Mouse (Mus musculus) embryonic facial prominence, embryonic 14.5 days (tissue): Measurements from ENCODE around the gene Olfr640. TPM values are rescaled to one million over a fixed set of nuclear protein-coding genes. Genes with fewer than 3 reads are reported as not detected.

Source experiments
- ATAC-seq: fragments of 200-750 bp; cut with Nextera tagmentation; 2 replicates; pipeline ENCODE4 v1.8.0; 2017; ENCODE audit warnings: low read depth, moderate number of reproducible peaks, moderate TSS enrichment
- DNase-seq: peaks from one replicate; pipeline ENCODE4 v3.0.0-alpha.2; 2015; ENCODE audit warnings: low spot score
- H3K27ac ChIP-seq: fragments of 300-500 bp; sonication (generic); replicated peaks from 2 replicates; pipeline ENCODE4 v1.5.1; 2014; ENCODE audit warnings: low read depth, mild to moderate bottlenecking, low read length, moderate library complexity
- H3K27me3 ChIP-seq: fragments of 300-500 bp; sonication (generic); replicated peaks from 2 replicates; pipeline ENCODE4 v1.6.1; 2014; ENCODE audit warnings: low read length; ENCODE audit not compliant: control insufficient read depth, insufficient read depth
- H3K36me3 ChIP-seq: fragments of 300-500 bp; sonication (generic); 2 replicates; pipeline ENCODE4 v1.6.1; 2014; ENCODE audit warnings: low read length, mixed read lengths; ENCODE audit not compliant: control insufficient read depth, insufficient read depth
- H3K4me1 ChIP-seq: fragments of 300-500 bp; sonication (generic); 2 replicates; pipeline ENCODE4 v1.6.1; 2014; ENCODE audit warnings: antibody characterized with exemption, low read length; ENCODE audit not compliant: control insufficient read depth, insufficient read depth
- H3K4me2 ChIP-seq: fragments of 300-500 bp; sonication (generic); 2 replicates; pipeline ENCODE4 v1.6.1; 2014; ENCODE audit warnings: low read depth, mild to moderate bottlenecking, low read length, moderate library complexity, mixed read lengths
- H3K4me3 ChIP-seq: fragments of 300-500 bp; sonication (generic); 2 replicates; pipeline ENCODE4 v1.5.1; 2014; ENCODE audit warnings: low read depth, mild to moderate bottlenecking, low read length
- H3K9ac ChIP-seq: fragments of 300-500 bp; sonication (generic); 2 replicates; pipeline ENCODE4 v1.6.1; 2014; ENCODE audit warnings: low read depth, mild to moderate bottlenecking, low read length, moderate library complexity, mixed read lengths
- H3K9me3 ChIP-seq: fragments of 300-500 bp; sonication (generic); 2 replicates; pipeline ENCODE4 v1.6.1; 2016; ENCODE audit warnings: low read length; ENCODE audit not compliant: control insufficient read depth
- whole genome bisulfite sequencing: fragments of 180-500 bp; shearing (Covaris S2); extraction: QIAGEN DNeasy Blood & Tissue Kit; methylation state at CpG from one replicate; pipeline ENCODE4 v1.1.7; 2014; 5-methylcytosine and 5-hydroxymethylcytosine counted together
- polyA plus RNA-seq: library from polyadenylated mRNA; unstranded; fragments of >200 nt; fragmentation: Nextera tagmentation; extraction: Ambion mirVana; gene quantifications from 2 replicates; pipeline ENCODE4 v1.2.1, GENCODE M21; 2014

Olfr640 gene
- polyA plus RNA-seq, 1 experiment from 2014 or later, result 0.13 TPM

DNA sequence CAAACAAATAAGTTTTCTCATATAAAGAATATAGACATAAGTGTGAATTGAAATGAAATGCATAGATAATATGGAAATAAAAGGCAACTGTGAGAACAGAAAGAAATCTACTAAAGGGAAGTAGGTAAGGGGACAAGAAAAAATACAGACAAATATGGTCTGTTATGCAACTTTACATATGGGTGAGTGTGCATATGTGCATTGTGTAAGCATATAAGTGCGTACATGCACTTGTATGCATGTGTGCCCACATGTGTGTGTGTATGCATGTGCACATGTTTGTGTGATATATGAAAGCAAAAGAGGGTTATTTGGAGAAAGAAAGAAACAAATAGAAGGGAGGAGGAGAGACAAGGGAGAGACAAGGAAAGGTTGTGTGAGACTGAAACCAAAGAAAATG is 6.4 kb downstream of the Olfr640 start:
- H3K27me3 ChIP-seq, result no peaks in the 10 kb centered on the region
- no peak overlapping the region for H3K4me3 ChIP-seq
- H3K4me2 ChIP-seq, result no peak overlapping the region
- 74% methylated on average over 1 of the region's 1 CpGs for WGBS
- H3K36me3 ChIP-seq, result no peaks in the 10 kb centered on the region
- no peak overlapping the region for H3K27ac ChIP-seq
- DNase-seq (no peak), ATAC-seq (no peak)
- no peak overlapping the region for H3K9ac ChIP-seq
- H3K4me1 ChIP-seq, result no peaks in the 10 kb centered on the region
- H3K9me3 ChIP-seq, result no peaks in the 10 kb centered on the region

- Histone ChIP-seq H3K4me2 (no peak within 1 kb of the TSS), H3K4me3 (no peak within 1 kb of the TSS), H3K9ac (no peak within 1 kb of the TSS), H3K9me3 (no peaks in the 10 kb centered on the region), H3K4me1 (no peaks in the 10 kb centered on the region), H3K27ac (no peak within 1 kb of the TSS), H3K27me3 (no peaks in the 10 kb centered on the region), H3K36me3 (no peaks in the 10 kb centered on the region)
- ATAC-seq, result no peak
- DNase-seq, result no peak
Measured at GRCm38 (mm10) chr7:104017203-104017602, 8.2 kb downstream of the Olfr640 start, which contains the start of gene Olfr639. TSS of gene Olfr639 (minus strand) at chr7:104017303.

GRCm38 (mm10) chr7:103999124-103999523 is 26.2 kb downstream of the Olfr640 start:
- Histone ChIP-seq H3K36me3 (no peaks in the 10 kb centered on the region), H3K27ac (no peak overlapping the region), H3K4me1 (no peaks in the 10 kb centered on the region), H3K27me3 (no peaks in the 10 kb centered on the region), H3K9ac (no peak overlapping the region), H3K4me2 (no peak overlapping the region), H3K9me3 (no peaks in the 10 kb centered on the region), H3K4me3 (no peak overlapping the region)
- ATAC-seq (no peak), DNase-seq (no peak)

GRCm38 (mm10) chr7:103998446-103998845 is 26.9 kb downstream of the Olfr640 start, which contains the start of gene Olfr638:
TSS of gene Olfr638 (plus strand) at chr7:103998746.
- no peak within 1 kb of the TSS for H3K4me2 ChIP-seq
- H3K27me3 ChIP-seq, result no peaks in the 10 kb centered on the region
- H3K9ac ChIP-seq, result no peak within 1 kb of the TSS
- H3K4me1 ChIP-seq, result no peaks in the 10 kb centered on the region
- ATAC-seq (no peak), DNase-seq (no peak)
- no peak within 1 kb of the TSS for H3K27ac ChIP-seq
- no peaks in the 10 kb centered on the region for H3K36me3 ChIP-seq
- no peak within 1 kb of the TSS for H3K4me3 ChIP-seq
- H3K9me3 ChIP-seq, result no peaks in the 10 kb centered on the region

- H3K4me3 ChIP-seq, result no peak overlapping the region
- no peak overlapping the region for H3K9ac ChIP-seq
- no peak overlapping the region for H3K27ac ChIP-seq
- DNase-seq (no peak), ATAC-seq (no peak)
- no peaks in the 10 kb centered on the region for H3K36me3 ChIP-seq
- no peaks in the 10 kb centered on the region for H3K4me1 ChIP-seq
- H3K27me3 ChIP-seq, result no peaks in the 10 kb centered on the region
- H3K9me3 ChIP-seq, result no peaks in the 10 kb centered on the region
- H3K4me2 ChIP-seq, result no peak overlapping the region
- WGBS, result 67% methylated on average over 1 of the region's 1 CpGs
Measured at GRCm38 (mm10) chr7:103971782-103972181, 53.6 kb downstream of the Olfr640 start.

- no peak for DNase-seq
- Histone ChIP-seq H3K9ac (no peak within 1 kb of the TSS), H3K4me3 (no peak within 1 kb of the TSS), H3K27ac (no peak within 1 kb of the TSS), H3K27me3 (no peaks in the 10 kb centered on the region), H3K4me1 (no peaks in the 10 kb centered on the region), H3K4me2 (no peak within 1 kb of the TSS), H3K36me3 (no peaks in the 10 kb centered on the region), H3K9me3 (no peaks in the 10 kb centered on the region)
- 72% methylated on average over 1 of the region's 1 CpGs for WGBS
- ATAC-seq, result no peak
Measured at GRCm38 (mm10) chr7:103970852-103971251, 54.5 kb downstream of the Olfr640 start, which contains the start of gene Olfr635. TSS of gene Olfr635 (plus strand) at chr7:103971152.

Other genes with a start within 250 kb of the Olfr640 start
- gene Olfr68, start 245.9 kb downstream of the Olfr640 start, polyA plus RNA-seq, result not detected in 2 replicates
- not detected in 2 replicates for gene Olfr67, start 233.8 kb downstream of the Olfr640 start, polyA plus RNA-seq
- 4,240 and 4,969 TPM in 2 replicates for gene Hbb-bt, start 211.6 kb downstream of the Olfr640 start, polyA plus RNA-seq
- gene Hbb-bs, start 197.5 kb downstream of the Olfr640 start, polyA plus RNA-seq, result 10,123 and 13,531 TPM in 2 replicates
- gene Hbb-bh2, start 185.1 kb downstream of the Olfr640 start, polyA plus RNA-seq, result not detected in 2 replicates
- gene Hbb-bh1, start 182.4 kb downstream of the Olfr640 start, polyA plus RNA-seq, result 3.6 and 8.0 TPM in 2 replicates
- 391 and 1,497 TPM in 2 replicates for gene Hbb-y, start 172.4 kb downstream of the Olfr640 start, polyA plus RNA-seq
- gene Olfr66, start 139.3 kb downstream of the Olfr640 start, polyA plus RNA-seq, result not detected in 2 replicates
- gene Olfr64, start 131.1 kb downstream of the Olfr640 start, polyA plus RNA-seq, result not detected in 2 replicates
- gene Olfr65, start 122.1 kb downstream of the Olfr640 start, polyA plus RNA-seq, result 0.13 and 0.35 TPM in 2 replicates
- gene Olfr631, start 96.7 kb downstream of the Olfr640 start, polyA plus RNA-seq, result not detected in 2 replicates
- gene Olfr632, start 91.2 kb downstream of the Olfr640 start, polyA plus RNA-seq, result not detected in 2 replicates
- gene Olfr633, start 81.1 kb downstream of the Olfr640 start, polyA plus RNA-seq, result not detected in 2 replicates
- not detected in 2 replicates for gene Olfr635, start 54.4 kb downstream of the Olfr640 start, polyA plus RNA-seq
- not detected in 2 replicates for gene Olfr638, start 26.8 kb downstream of the Olfr640 start, polyA plus RNA-seq
- gene Olfr639, start 8.3 kb downstream of the Olfr640 start, polyA plus RNA-seq, result not detected in 2 replicates
- gene Olfr641, start 9.9 kb upstream of the Olfr640 start, polyA plus RNA-seq, result 0.10 TPM in 1 of 2 replicates, not detected in the other
- gene Olfr642, start 27.1 kb upstream of the Olfr640 start, polyA plus RNA-seq, result not detected in 2 replicates
- gene 4930516K23Rik, start 35.9 kb upstream of the Olfr640 start, polyA plus RNA-seq, result not detected in 2 replicates
- gene Olfr644, start 46.3 kb upstream of the Olfr640 start, polyA plus RNA-seq, result 0.21 and 0.38 TPM in 2 replicates
- gene Olfr645, start 59.9 kb upstream of the Olfr640 start, polyA plus RNA-seq, result not detected in 2 replicates
- gene Olfr646, start 79.3 kb upstream of the Olfr640 start, polyA plus RNA-seq, result not detected in 2 replicates
- not detected in 2 replicates for gene Ubqln5, start 104.3 kb upstream of the Olfr640 start, polyA plus RNA-seq
- gene Olfr643, start 111.8 kb upstream of the Olfr640 start, polyA plus RNA-seq, result not detected in 2 replicates
- gene Ubqln3, start 117.7 kb upstream of the Olfr640 start, polyA plus RNA-seq, result 0.21 and 0.25 TPM in 2 replicates
- gene Ubqlnl, start 125.0 kb upstream of the Olfr640 start, polyA plus RNA-seq, result 0.17 and 0.45 TPM in 2 replicates
- 17.6 and 28.0 TPM in 2 replicates for gene Olfm5, start 139.3 kb upstream of the Olfr640 start, polyA plus RNA-seq
- gene Olfr648, start 157.8 kb upstream of the Olfr640 start, polyA plus RNA-seq, result 0.17 and 0.18 TPM in 2 replicates
- not detected in 2 replicates for gene Olfr649, start 170.4 kb upstream of the Olfr640 start, polyA plus RNA-seq
- 0.72 and 0.89 TPM in 2 replicates for gene Trim6, start 193.2 kb upstream of the Olfr640 start, polyA plus RNA-seq
- gene Trim34a, start 218.9 kb upstream of the Olfr640 start, polyA plus RNA-seq, result 2.2 and 2.4 TPM in 2 replicates